Mouse (Mus musculus): ENCODE results near the gene Rbm4b. TPM values are rescaled to one million over a fixed set of nuclear protein-coding genes. Genes with fewer than 3 reads are reported as not detected.
"Not testable (repeated sequence)": the region's sequence is repeated elsewhere in the genome, so short reads cannot be mapped to it uniquely, and the experiment has no call there.

Rbm4b gene
- polyA plus RNA-seq, 1 experiment from 2014 or later, result 64.3 TPM

DNA sequence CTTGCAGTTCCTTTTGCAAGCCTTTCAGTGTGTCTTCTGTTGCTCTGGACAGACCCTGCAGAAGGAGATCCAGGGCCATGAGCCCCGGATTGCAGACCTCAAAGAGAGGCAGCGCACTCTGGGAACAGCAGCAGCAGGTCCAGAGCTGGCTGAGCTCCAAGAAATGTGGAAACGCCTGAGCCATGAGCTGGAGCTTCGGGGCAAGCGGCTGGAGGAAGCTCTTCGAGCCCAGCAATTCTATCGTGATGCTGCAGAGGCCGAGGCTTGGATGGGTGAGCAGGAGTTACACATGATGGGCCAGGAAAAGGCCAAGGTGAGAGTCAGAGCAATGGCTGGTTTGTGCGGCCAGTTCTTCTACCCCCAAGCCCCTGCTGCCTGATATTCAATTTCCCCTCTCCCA lies 11.2 kb upstream of the Rbm4b start:
- Histone ChIP-seq H3K9me3 (replicated peaks) (no peaks in the 10 kb centered on the region), H3K4me2 (replicated peaks) (no peak overlapping the region), H3K9ac (no peak overlapping the region), H3K4me1 (no peaks in the 10 kb centered on the region), H3K36me3 (peaks cover 4% of the 10 kb centered on the region; the same call in 1 of the 2 replicates), H3K4me3 (replicated peaks) (no peak overlapping the region), H3K27me3 (no peaks in the 10 kb centered on the region), H3K27ac (replicated peaks) (no peak overlapping the region)
- WGBS, result 65% methylated on average over 9 of the region's 9 CpGs
- no peak for ATAC-seq (ENCODE audit: insufficient number of reproducible peaks, low FRiP score, low TSS enrichment, low read depth)

DNA sequence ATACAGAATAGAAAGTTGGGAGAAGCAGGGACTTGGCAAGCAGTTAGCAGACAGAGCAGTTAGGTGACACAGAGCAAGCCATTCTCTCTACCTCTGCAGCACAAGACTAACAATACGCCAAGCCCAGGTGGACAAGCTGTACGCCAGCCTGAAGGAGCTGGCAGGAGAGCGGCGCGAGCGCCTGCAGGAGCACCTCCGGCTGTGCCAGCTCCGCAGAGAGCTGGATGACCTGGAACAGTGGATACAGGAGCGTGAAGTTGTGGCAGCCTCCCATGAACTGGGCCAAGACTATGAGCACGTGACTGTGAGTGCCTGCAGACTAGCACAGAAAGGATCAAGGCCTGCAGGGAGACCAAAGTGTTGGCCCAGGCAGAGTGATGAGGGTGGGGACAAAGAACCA lies 10.6 kb upstream of the Rbm4b start:
- Histone ChIP-seq H3K4me2 (replicated peaks) (no peak overlapping the region), H3K27me3 (no peaks in the 10 kb centered on the region), H3K4me3 (replicated peaks) (no peak overlapping the region), H3K36me3 (peaks cover 6% of the 10 kb centered on the region; the same call in 1 of the 2 replicates), H3K4me1 (no peaks in the 10 kb centered on the region), H3K9me3 (replicated peaks) (no peaks in the 10 kb centered on the region), H3K27ac (replicated peaks) (no peak overlapping the region), H3K9ac (no peak overlapping the region)
- ATAC-seq (ENCODE audit: insufficient number of reproducible peaks, low FRiP score, low TSS enrichment, low read depth), result no peak
- WGBS, result 92% methylated on average over 10 of the region's 10 CpGs

DNA sequence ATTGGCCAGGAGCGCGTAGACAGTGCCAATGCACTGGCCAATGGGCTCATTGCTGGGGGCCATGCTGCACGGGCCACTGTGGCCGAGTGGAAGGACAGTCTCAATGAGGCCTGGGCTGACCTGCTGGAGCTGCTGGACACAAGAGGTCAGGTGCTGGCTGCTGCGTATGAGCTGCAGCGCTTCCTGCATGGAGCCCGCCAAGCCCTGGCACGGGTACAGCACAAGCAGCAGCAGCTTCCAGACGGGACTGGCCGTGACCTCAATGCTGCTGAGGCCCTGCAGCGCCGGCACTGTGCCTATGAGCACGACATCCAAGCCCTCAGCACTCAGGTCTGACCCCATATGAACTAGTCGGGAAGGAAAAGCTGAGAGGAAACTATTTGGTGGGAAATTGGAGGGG lies 9.7 kb upstream of the Rbm4b start:
- no peaks in the 10 kb centered on the region for H3K9me3 ChIP-seq (replicated peaks)
- no peak overlapping the region for H3K27ac ChIP-seq (replicated peaks)
- no peaks in the 10 kb centered on the region for H3K4me1 ChIP-seq
- no peak overlapping the region for H3K4me3 ChIP-seq (replicated peaks)
- H3K9ac ChIP-seq, result no peak overlapping the region
- peaks cover 6% of the 10 kb centered on the region; the same call in 1 of the 2 replicates for H3K36me3 ChIP-seq
- H3K4me2 ChIP-seq (replicated peaks), result no peak overlapping the region
- WGBS, result 81% methylated on average over 14 of the region's 14 CpGs
- ATAC-seq (ENCODE audit: insufficient number of reproducible peaks, low FRiP score, low TSS enrichment, low read depth), result no peak
- H3K27me3 ChIP-seq, result no peaks in the 10 kb centered on the region

- no peak overlapping the region for H3K4me2 ChIP-seq (replicated peaks)
- no peak overlapping the region for H3K27ac ChIP-seq (replicated peaks)
- H3K27me3 ChIP-seq, result no peaks in the 10 kb centered on the region
- no peak overlapping the region for H3K4me3 ChIP-seq (replicated peaks)
- no peak for ATAC-seq (ENCODE audit: insufficient number of reproducible peaks, low FRiP score, low TSS enrichment, low read depth)
- H3K36me3 ChIP-seq, result peaks cover 6% of the 10 kb centered on the region; the same call in 1 of the 2 replicates
- H3K9ac ChIP-seq, result no peak overlapping the region
- 88% methylated on average over 9 of the region's 9 CpGs for WGBS
- H3K4me1 ChIP-seq, result no peaks in the 10 kb centered on the region
- no peaks in the 10 kb centered on the region for H3K9me3 ChIP-seq (replicated peaks)
Measured at GRCm38 (mm10) chr19:4747631-4748312, 8.5 kb upstream of the Rbm4b start.

GRCm38 (mm10) chr19:4748493-4748892 lies 7.8 kb upstream of the Rbm4b start:
- Histone ChIP-seq H3K4me1 (no peaks in the 10 kb centered on the region), H3K9ac (no peak overlapping the region), H3K27ac (replicated peaks) (no peak overlapping the region), H3K36me3 (peaks cover 6% of the 10 kb centered on the region; the same call in 1 of the 2 replicates), H3K4me2 (replicated peaks) (no peak overlapping the region), H3K27me3 (no peaks in the 10 kb centered on the region), H3K4me3 (replicated peaks) (no peak overlapping the region), H3K9me3 (replicated peaks) (no peaks in the 10 kb centered on the region)
- 83% methylated on average over 10 of the region's 10 CpGs for WGBS
- ATAC-seq (ENCODE audit: insufficient number of reproducible peaks, low FRiP score, low TSS enrichment, low read depth), result no peak

- Histone ChIP-seq H3K4me3 (replicated peaks) (no peak overlapping the region), H3K27ac (replicated peaks) (no peak overlapping the region), H3K4me1 (no peaks in the 10 kb centered on the region), H3K36me3 (peaks cover 6% of the 10 kb centered on the region; the same call in 1 of the 2 replicates), H3K27me3 (no peaks in the 10 kb centered on the region), H3K9ac (no peak overlapping the region), H3K4me2 (replicated peaks) (no peak overlapping the region), H3K9me3 (replicated peaks) (no peaks in the 10 kb centered on the region)
- 75% methylated on average over 6 of the region's 6 CpGs for WGBS
- ATAC-seq (ENCODE audit: insufficient number of reproducible peaks, low FRiP score, low TSS enrichment, low read depth), result no peak
Measured at GRCm38 (mm10) chr19:4749975-4750374, 6.3 kb upstream of the Rbm4b start.

- peak overlapping the region; percentile 79 for H3K4me3 ChIP-seq (replicated peaks)
- 0 out of 2 replicates have a peak, but pooled peaks cover 3% of the 10 kb centered on the region for H3K36me3 ChIP-seq
- H3K4me2 ChIP-seq (replicated peaks), result peak overlapping the region; percentile 63
- H3K9ac ChIP-seq, result peak overlapping the region; percentile 18; the same call in 1 of the 2 replicates
- peak overlapping the region; percentile 95 for H3K27ac ChIP-seq (replicated peaks)
- 0% methylated on average over 10 of the region's 10 CpGs for WGBS
- H3K9me3 ChIP-seq (replicated peaks), result no peaks in the 10 kb centered on the region
- ATAC-seq (ENCODE audit: insufficient number of reproducible peaks, low FRiP score, low TSS enrichment, low read depth), result peak; percentile 75; the same call in 1 of the 2 replicates
- no peaks in the 10 kb centered on the region for H3K27me3 ChIP-seq
- peaks cover 21% of the 10 kb centered on the region for H3K4me1 ChIP-seq
Measured at GRCm38 (mm10) chr19:4755565-4756192, 618 bp upstream of the Rbm4b start.

GRCm38 (mm10) chr19:4756921-4757320 lies 624 bp downstream of the Rbm4b start:
- Histone ChIP-seq H3K27me3 (no peaks in the 10 kb centered on the region), H3K36me3 (peaks cover 12% of the 10 kb centered on the region), H3K9ac (peak overlapping the region; percentile 67), H3K9me3 (replicated peaks) (no peaks in the 10 kb centered on the region), H3K4me3 (replicated peaks) (peak overlapping the region; percentile 79), H3K4me1 (peaks cover 21% of the 10 kb centered on the region), H3K4me2 (replicated peaks) (peak overlapping the region; percentile 63), H3K27ac (replicated peaks) (peak overlapping the region; percentile 95)
- WGBS, result 5% methylated on average over 9 of the region's 9 CpGs
- ATAC-seq (ENCODE audit: insufficient number of reproducible peaks, low FRiP score, low TSS enrichment, low read depth), result no peak

- not testable (repeated sequence) for H3K9ac ChIP-seq; H3K4me3 ChIP-seq (replicated peaks); H3K27me3 ChIP-seq; ATAC-seq (ENCODE audit: insufficient number of reproducible peaks, low FRiP score, low TSS enrichment, low read depth); H3K9me3 ChIP-seq (replicated peaks); H3K27ac ChIP-seq (replicated peaks); H3K4me2 ChIP-seq (replicated peaks)
- Histone ChIP-seq H3K4me1 (peaks cover 18% of the 10 kb centered on the region), H3K36me3 (peaks cover 42% of the 10 kb centered on the region)
- WGBS, result 90% methylated on average over 8 of the region's 8 CpGs
Measured at GRCm38 (mm10) chr19:4760544-4760943, 4.2 kb downstream of the Rbm4b start.

DNA sequence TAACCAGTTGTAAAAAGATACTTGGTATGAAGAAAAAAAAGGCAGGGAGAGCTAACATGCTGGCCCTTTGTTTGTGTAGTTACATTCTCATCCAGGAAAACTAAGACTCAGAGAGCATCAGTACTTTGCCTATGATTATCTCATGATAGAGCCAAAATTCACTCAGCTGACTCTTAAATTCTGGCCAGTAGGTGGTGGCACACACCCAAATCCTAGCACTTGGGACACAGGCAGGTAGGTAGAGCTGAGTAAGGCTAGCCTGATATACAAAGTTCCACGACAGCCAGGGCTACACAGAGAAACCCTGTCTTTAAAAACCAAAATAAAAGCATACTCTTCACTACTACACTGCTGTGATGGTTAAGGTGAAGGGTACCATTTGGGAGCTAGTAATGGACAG lies 6.6 kb downstream of the Rbm4b start:
- Histone ChIP-seq H3K4me2 (replicated peaks) (no peak overlapping the region), H3K9me3 (replicated peaks) (no peaks in the 10 kb centered on the region), H3K27ac (replicated peaks) (no peak overlapping the region), H3K4me3 (replicated peaks) (no peak overlapping the region), H3K36me3 (peaks cover 56% of the 10 kb centered on the region), H3K27me3 (no peaks in the 10 kb centered on the region), H3K4me1 (peaks cover 12% of the 10 kb centered on the region), H3K9ac (no peak overlapping the region)
- no peak for ATAC-seq (ENCODE audit: insufficient number of reproducible peaks, low FRiP score, low TSS enrichment, low read depth)
- WGBS, result 54% methylated on average over 1 of the region's 1 CpGs

DNA sequence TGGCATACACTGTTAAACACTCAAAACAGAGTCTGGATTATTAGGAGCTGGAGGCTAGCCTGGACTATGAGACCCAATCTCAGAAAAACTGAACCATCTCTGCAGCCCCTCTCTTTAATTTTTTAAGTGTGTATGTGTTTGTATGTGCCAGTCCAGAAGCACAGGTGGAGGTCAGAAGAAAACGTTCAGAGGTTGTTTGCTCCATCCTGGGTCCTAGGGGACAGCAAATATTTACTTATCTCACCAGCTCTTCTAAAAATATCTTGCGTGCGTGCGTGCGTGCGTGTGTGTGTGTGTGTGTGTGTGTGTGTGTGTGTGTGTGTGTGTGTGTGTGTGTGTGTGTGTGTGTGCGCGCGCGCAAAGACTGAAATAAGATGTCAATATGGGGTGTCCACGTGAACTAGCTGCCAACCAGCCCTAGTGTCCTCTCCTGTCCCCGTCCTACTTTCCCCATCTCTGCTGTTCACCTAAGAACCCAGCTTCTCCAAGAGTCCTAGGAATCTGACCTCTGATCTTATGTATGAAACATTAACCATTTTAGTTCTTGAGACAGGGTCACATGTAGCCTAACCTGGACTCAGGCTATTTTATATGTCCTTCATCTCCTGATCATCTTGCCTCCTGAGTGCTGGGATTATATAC lies 11.3 kb downstream of the Rbm4b start:
- peaks cover 73% of the 10 kb centered on the region for H3K36me3 ChIP-seq
- 90% methylated on average over 11 of the region's 12 CpGs for WGBS
- no peak overlapping the region for H3K27ac ChIP-seq (replicated peaks)
- no peak overlapping the region for H3K9ac ChIP-seq
- H3K4me1 ChIP-seq, result no peaks in the 10 kb centered on the region
- no peaks in the 10 kb centered on the region for H3K9me3 ChIP-seq (replicated peaks)
- no peaks in the 10 kb centered on the region for H3K27me3 ChIP-seq
- no peak overlapping the region for H3K4me2 ChIP-seq (replicated peaks)
- ATAC-seq (ENCODE audit: insufficient number of reproducible peaks, low FRiP score, low TSS enrichment, low read depth), result no peak
- no peak overlapping the region for H3K4me3 ChIP-seq (replicated peaks)
